Mouse (Mus musculus) left cerebral cortex, postnatal 14 days (tissue): ENCODE measurements around the gene Spock3. TPM values are rescaled to one million over a fixed set of nuclear protein-coding genes. Genes with fewer than 3 reads are reported as not detected.
A peak's percentile ranks its signal among the peaks of the same experiment; 100 is the strongest.
"Not testable (repeated sequence)": the region's sequence is repeated elsewhere in the genome, so short reads cannot be mapped to it uniquely, and the experiment has no call there.

Experiments used
- DNase-seq, 2 experiments: peaks; one replicate each; pipeline ENCODE4 v3.0.0; 2021 to 2022; ENCODE audit warnings: low spot score in 2 of 2, mixed read lengths in 1 of 2
- intact Hi-C: fragments of 180-260 bp; cut with DNase I; formaldehyde crosslinking; loops from one replicate; pipeline ENCODE4 v1.15.1; 2025
- long read RNA-seq, 2 experiments: library from polyadenylated mRNA; stranded (forward); transcript quantifications; one replicate each; pipeline ENCODE4 v2.0.0; 2021
- total RNA-seq, 2 experiments: library from RNA; stranded (reverse); gene quantifications; 2 replicates each; pipeline ENCODE4 v1.2.3; 2021

Spock3 gene
- total RNA-seq: 10 to 100 TPM; 78.2 to 83.5 TPM
- long read RNA-seq, experiment 1, partial matches to known transcripts: 7 of 23 reads
- long read RNA-seq, experiment 1, other reads (novel, unspliced or antisense): 16 of 23 reads
- long read RNA-seq, experiment 2, partial matches to known transcripts: 4 of 9 reads
- long read RNA-seq, experiment 2, other reads (novel, unspliced or antisense): 5 of 9 reads

- intact Hi-C loops: no loop called here
- no peak for DNase-seq
These were observed at the start of gene Spock3 for GRCm38 (mm10) chr8:62950709-62951108. Spock3 (plus strand) TSS chr8:62951009.

DNA sequence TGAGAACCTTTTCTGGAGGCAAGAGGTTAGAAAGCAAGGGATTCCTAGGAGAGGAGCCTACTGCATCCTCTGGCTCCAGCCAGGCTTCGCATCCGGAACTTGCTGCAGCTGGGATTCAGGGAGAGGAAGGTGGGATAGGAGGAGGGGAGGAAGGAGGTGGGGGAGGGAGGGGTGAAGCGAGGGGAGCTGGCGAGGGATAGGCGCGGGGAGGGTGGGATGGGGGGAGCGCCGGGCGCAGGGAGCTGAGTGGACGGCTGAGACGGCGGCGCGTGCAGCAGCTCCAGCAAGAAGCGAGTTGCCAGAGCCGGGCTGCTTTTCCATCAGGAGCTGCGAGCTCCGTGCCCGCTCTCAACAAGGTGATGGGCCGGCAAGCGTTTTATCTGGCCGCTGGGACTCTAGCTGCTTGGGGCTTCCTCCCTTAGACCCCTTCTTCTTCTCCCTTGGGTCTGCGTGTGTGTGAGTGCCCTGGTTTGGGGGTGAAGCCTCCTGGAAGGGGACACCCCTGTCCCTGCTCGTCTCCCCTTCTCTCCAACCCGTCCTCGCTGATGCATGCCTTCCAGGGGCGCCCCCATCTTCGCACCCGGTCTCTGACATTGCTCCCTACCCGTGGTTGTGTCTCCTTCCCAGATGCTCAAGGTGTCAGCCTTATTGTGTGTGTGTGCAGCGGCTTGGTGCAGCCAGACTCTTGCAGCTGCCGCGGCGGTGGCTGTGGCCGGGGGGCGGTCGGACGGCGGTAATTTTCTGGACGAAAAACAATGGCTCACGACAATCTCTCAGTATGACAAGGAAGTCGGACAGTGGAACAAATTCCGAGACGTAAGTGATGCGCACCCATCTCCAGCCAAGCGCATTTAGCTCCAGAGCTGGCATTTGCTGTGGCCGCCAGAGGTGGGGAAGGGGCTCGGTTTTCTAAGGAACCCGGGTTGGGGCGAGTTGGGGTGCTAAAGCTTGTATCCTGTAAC, 645 bp downstream of the Spock3 start:
- intact Hi-C loops: no loop called here
- peak; percentile 41 to 60 for DNase-seq

DNA sequence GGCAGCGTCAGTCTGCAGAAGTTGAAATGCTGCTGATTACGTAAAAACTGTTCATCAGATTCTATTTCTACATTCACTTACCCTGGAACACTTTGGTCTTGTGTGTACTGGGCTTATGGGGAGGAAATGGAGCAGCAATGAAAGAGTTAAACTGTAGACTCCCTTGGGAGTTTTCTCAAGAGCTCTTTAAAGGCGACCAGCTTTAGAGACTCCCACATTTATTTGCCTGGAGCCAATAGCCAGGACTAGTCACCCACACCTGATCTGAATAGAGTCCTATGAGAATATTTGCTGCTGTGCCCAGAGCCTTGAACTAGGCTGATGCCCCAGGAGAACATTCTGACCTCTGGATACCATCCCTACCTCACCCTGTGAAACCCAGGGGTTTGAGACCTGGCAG, 1.7 kb downstream of the Spock3 start:
- peak; percentile 3 to 14 for DNase-seq
- intact Hi-C loops: no loop called here

GRCm38 (mm10) chr8:62962608-62963007, 11.8 kb downstream of the Spock3 start:
- intact Hi-C loops: no loop called here
- DNase-seq: no peak

GRCm38 (mm10) chr8:62969802-62970372, 19.1 kb downstream of the Spock3 start:
- DNase-seq: no peak
- intact Hi-C loops: no loop called here

DNA sequence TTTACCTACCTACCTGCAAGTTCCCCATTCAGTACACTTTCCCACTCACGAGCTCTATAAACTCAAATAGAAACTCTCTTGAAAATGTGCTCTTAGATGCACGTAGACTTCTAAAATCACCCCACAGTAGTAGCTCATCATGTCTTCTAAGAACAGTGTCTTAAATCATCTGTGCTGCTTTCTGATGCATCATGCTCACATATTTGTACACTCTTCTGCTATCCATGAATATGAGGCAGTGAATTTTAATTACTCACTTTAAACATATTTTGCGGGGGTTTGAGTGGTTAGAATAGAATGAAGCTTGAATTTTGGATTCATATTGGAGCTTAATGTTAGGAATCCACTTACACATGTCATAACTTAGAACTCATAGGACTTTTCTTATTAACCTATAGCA, 138.2 kb downstream of the Spock3 start:
- intact Hi-C loops: no loop called here
- DNase-seq: peak in 1 of 2 experiments; percentile 28

GRCm38 (mm10) chr8:63098200-63098599, 147.4 kb downstream of the Spock3 start:
- intact Hi-C loops: no loop called here
- no peak for DNase-seq

GRCm38 (mm10) chr8:63109761-63110160, 159.0 kb downstream of the Spock3 start:
- no peak for DNase-seq
- intact Hi-C loops: no loop called here

- intact Hi-C loops: no loop called here
- DNase-seq: no peak
These were observed 162.1 kb downstream of the Spock3 start for GRCm38 (mm10) chr8:63112919-63113318.

- no peak for DNase-seq
- intact Hi-C loops: no loop called here
These were observed 169.7 kb downstream of the Spock3 start for GRCm38 (mm10) chr8:63120508-63120907.

- no peak for DNase-seq
- intact Hi-C loops: no loop called here
These were observed 184.6 kb downstream of the Spock3 start for GRCm38 (mm10) chr8:63135406-63135805.

GRCm38 (mm10) chr8:63163861-63164260, 213.1 kb downstream of the Spock3 start:
- intact Hi-C loops, DNase-seq: not testable (repeated sequence)

- intact Hi-C loops: no loop called here
These were observed 214.5 kb downstream of the Spock3 start for GRCm38 (mm10) chr8:63165326-63165725.

DNA sequence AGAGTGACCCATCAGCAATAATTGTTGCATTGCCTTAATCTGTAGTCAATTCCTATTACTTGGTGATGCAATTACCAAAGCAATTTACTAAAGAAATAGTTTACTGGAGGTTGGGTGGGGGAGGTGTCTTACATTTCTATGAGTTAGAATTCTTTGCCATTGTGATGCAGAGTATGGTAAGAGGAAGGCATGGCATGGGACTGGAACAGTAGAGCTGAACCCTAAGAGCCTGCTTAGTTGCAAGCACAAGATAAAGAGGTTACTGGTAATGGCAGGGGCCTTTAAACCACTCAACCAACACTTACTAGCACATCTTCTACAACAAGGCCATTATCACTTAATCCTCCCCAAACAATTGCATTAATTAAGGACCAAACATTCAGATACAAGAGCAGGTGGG, 219.1 kb downstream of the Spock3 start:
- intact Hi-C loops: no loop called here
- no peak for DNase-seq

More at GRCm38 (mm10) chr8:63165326-63165725, 214.5 kb downstream of the Spock3 start:
- no peak for DNase-seq

DNA sequence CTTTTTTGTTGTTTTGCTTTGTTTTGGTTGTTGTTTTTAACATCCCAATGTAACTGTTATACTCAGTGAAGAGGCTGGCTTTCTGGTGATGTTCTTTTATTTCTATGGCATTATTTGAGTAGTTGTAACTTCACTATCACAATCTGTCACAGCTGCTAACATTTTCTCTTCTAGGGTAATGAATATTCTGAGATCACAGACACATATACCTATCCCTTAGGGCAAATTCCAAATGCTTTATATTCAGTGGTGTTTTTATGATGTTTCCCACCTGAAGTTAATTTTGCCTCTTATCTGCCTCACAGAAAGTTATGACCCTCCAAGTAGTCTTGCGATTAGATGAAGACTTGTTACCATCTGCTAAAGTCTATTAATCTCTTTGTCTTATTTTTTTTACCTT, 230.5 kb downstream of the Spock3 start:
- intact Hi-C loops: no loop called here
- DNase-seq: no peak

DNA sequence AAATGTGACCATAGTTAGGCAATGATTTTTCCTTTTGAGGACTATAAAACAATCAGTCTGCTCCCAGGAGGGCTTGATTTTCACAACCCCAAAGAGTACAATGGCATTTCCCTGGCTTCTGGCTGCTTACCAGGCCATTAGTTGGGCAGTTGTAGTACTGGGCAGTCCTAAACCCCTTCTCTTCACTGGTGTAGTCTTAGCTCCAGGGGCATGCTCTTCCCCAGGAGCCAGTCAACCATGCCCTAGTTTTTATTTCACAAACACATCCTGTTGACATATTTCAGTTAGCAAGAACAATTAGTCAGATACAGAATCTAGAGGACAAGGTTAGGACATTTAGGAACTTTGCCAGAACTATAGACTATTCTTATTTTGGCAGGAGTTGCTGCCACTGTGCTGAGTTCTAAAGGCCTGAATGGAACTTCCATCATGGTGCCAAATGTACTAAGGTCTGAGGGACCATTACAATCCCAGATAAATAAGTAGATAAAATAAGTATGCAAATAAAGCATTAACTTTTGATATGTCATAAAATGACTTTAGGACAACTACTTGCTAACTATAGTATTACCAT, 308.1 kb downstream of the Spock3 start:
- intact Hi-C loops: no loop called here
- DNase-seq: no peak

GRCm38 (mm10) chr8:63262516-63262915, 311.7 kb downstream of the Spock3 start:
- no peak for DNase-seq
- intact Hi-C loops: no loop called here

DNA sequence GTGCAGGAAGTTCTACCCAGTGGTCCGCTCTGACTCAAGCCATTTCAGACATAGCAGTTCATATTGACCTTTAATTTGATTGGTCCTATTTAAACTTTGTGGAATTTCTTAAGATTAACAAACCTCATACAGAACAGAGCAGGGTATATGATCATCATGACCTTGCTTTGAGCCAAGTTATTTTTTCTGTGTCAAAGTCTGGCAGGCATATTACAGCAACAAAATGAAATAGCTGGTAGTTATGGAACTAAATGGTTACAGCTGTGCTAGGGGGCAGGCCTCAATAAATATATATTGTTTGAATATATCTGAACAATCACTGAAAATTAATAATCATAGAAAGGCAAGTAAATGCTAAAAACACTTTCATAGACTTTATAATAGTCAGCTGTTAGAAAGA, 384.6 kb downstream of the Spock3 start:
- DNase-seq: no peak

GRCm38 (mm10) chr8:63368580-63368979, 417.8 kb downstream of the Spock3 start:
- DNase-seq: no peak
- intact Hi-C loops: no loop called here

More for the DNA sequence above, 384.6 kb downstream of the Spock3 start:
- intact Hi-C loops: no loop called here

GRCm38 (mm10) chr8:63397659-63398058, 446.9 kb downstream of the Spock3 start:
- intact Hi-C loops: no loop called here
- no peak for DNase-seq
